Mouse (Mus musculus): ENCODE measurements around the gene Vmn2r112. TPM values are rescaled to one million over a fixed set of nuclear protein-coding genes. Genes with fewer than 3 reads are reported as not detected.
"Not testable (repeated sequence)": the region's sequence is repeated elsewhere in the genome, so short reads cannot be mapped to it uniquely, and the experiment has no call there.

The Vmn2r112 gene
- polyA plus RNA-seq (2012; ENCODE audit: insufficient read depth, insufficient read length, missing spikeins): not detected in 2 replicates

DNA sequence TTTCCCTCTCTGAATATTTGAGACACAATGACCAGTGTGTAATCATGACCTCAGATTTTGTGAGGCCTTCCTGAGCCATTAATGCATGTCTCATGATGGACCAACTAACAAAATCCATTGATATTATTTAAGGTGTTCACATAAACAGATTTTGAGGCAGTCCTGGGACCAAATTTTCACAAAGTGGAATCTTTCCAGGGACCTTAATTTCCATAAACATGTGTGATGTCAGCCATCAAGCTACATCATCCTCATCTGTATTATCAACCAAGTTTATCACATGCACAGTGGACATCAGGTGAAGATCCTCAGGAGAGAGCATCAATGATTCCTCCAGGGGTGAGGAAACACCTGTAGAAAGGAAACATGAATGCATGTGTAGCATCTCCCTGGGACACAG lies at the start of gene Vmn2r112:
Vmn2r112 (plus strand) TSS at position 301 of the 400 bp plus-strand sequence.
- H3K4me3 ChIP-seq (ENCODE audit: insufficient read depth, low read depth, low read length); H3K4me1 ChIP-seq (ENCODE audit: control insufficient read depth, insufficient read depth, insufficient read length, low read length); H3K27ac ChIP-seq (replicated peaks; ENCODE audit: low read depth, low read length): not testable (repeated sequence)

DNA sequence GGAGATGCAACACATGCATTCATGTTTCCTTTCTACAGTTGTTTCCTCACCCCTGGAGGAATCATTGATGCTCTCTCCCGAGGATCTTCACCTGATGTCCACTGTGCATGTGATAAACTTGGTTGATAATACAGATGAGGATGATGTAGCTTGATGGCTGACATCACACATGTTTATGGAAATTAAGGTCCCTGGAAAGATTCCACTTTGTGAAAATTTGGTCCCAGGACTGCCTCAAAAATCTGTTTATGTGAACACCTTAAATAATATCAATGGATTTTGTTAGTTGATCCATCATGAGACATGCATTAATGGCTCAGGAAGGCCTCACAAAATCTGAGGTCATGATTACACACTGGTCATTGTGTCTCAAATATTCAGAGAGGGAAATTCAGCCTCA lies 27.4 kb upstream of the Vmn2r112 start, which contains the start of gene Vmn2r111:
Vmn2r111 (minus strand) TSS at position 101 of the 400 bp plus-strand sequence.
- H3K27ac ChIP-seq (replicated peaks; ENCODE audit: low read depth, low read length); H3K4me1 ChIP-seq (ENCODE audit: control insufficient read depth, insufficient read depth, insufficient read length, low read length); H3K4me3 ChIP-seq (ENCODE audit: insufficient read depth, low read depth, low read length): not testable (repeated sequence)

DNA sequence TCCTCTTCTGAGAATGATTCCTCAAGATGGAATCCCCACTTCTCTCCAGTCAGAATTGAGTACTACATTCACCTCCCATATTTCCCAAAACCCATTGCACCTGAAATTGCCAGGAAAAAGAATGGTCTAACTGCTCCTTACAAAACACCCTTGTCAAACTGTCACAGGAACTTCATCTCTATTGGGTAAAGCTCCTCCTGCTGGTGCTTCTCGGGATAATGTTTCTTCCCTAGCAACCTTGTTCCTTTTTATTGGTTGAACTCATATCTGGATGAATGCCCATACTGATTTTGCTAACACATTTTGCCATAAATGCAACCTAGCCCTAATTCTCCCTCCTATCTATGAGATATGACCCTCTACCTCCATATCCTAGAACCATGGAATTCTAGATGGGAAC lies 29.9 kb downstream of the Vmn2r112 start:
- Histone ChIP-seq H3K27ac (replicated peaks; ENCODE audit: low read depth, low read length) (no peak overlapping the region), H3K4me3 (ENCODE audit: insufficient read depth, low read depth, low read length) (no peak overlapping the region), H3K4me1 (ENCODE audit: control insufficient read depth, insufficient read depth, insufficient read length, low read length) (no peaks in the 10 kb centered on the region)

Other genes with a start within 250 kb of the Vmn2r112 start
- 4.4 and 5.9 TPM in 2 replicates for gene Zfp944, start 239.6 kb upstream of the Vmn2r112 start, polyA plus RNA-seq (2012; ENCODE audit: insufficient read depth, insufficient read length, missing spikeins)
- gene Zfp758, start 239.5 kb upstream of the Vmn2r112 start, polyA plus RNA-seq (2012; ENCODE audit: insufficient read depth, insufficient read length, missing spikeins): 7.7 and 8.5 TPM in 2 replicates
- gene Zfp946, start 176.7 kb upstream of the Vmn2r112 start, polyA plus RNA-seq (2012; ENCODE audit: insufficient read depth, insufficient read length, missing spikeins): 8.5 and 9.1 TPM in 2 replicates
- gene Vmn2r111, start 27.5 kb upstream of the Vmn2r112 start, polyA plus RNA-seq (2012; ENCODE audit: insufficient read depth, insufficient read length, missing spikeins): not detected in 2 replicates